Mouse (Mus musculus) heart, postnatal 14 days (tissue): ENCODE results near the gene Ifna5. TPM values are rescaled to one million over a fixed set of nuclear protein-coding genes. Genes with fewer than 3 reads are reported as not detected.

ENCODE experiments used
- DNase-seq, 2 experiments: peaks; one replicate each; pipeline ENCODE4 v3.0.0; 2021 to 2022
- intact Hi-C: fragments of 180-260 bp; cut with DNase I; formaldehyde crosslinking; loops from one replicate; pipeline ENCODE4 v1.15.1; 2025
- total RNA-seq, 2 experiments: library from RNA; stranded (reverse); gene quantifications; 2 replicates each; pipeline ENCODE4 v1.2.3; 2021

Gene Ifna5
- total RNA-seq, 2 experiments from 2014 or later = not detected

DNA sequence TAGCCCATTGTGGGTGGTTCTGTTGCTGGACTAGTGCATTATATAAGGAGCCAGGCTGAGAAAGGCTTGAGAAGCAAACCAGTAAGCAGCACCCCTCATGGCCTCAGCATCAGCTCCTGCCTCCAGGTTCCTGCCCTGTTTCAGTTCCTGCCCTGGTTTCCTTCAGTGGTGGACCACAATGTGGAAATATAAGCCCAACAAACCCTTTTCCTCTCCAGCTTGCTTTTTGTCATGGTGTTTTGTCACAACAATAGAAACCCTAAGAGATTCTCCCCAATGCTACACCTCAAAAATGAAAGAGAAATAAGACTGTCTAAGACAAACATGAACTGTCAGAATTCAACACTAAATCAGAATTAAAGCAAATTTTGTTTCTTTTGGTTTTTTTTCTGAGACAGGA is 23.9 kb downstream of the Ifna5 start:
- DNase-seq = no peak
- intact Hi-C loops = no loop called here

DNA sequence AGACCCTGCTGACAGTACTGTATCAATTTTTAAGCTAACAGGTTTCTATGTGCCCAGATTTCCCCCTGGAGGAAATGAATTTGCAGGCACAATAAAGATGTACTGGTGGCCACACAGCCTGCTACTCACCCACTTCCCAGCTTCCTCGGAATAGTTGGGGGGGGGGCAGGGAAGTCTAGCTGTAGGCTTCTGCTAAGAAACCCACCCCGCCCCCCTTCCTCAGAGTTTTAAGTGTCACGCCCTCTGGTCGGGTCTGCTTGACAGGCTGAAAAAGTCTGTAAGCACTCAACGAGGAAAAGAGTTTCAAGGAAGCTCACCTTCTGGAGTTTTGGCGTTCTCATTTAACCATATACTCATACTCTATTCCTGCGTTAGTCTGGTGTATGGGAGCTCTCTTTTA is 28.0 kb downstream of the Ifna5 start:
- intact Hi-C loops = no loop called here

DNA sequence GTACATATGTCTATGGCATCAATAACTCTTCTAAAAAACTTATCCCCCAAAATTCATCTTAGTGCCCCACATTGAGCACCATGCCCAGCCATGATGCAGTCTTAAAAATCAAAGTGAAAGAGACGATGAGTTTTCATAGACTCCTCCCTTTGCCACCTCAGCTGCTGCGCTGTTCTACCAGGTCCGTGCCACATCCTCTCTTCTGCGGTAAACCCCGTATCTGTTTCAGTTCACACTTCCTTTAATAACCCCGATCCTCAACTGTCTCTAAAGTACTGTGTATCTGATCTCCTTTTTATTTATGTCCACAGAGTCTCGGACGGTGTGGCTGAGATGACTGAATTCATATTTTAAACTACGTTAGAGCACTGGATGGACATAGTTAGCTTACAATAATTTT is 29.3 kb downstream of the Ifna5 start:
- DNase-seq = no peak
- intact Hi-C loops = no loop called here

More for the DNA sequence above, 28.0 kb downstream of the Ifna5 start:
- no peak for DNase-seq

GRCm38 (mm10) chr4:88865011-88865569 is 29.8 kb downstream of the Ifna5 start:
- intact Hi-C loops = no loop called here
- no peak for DNase-seq

DNA sequence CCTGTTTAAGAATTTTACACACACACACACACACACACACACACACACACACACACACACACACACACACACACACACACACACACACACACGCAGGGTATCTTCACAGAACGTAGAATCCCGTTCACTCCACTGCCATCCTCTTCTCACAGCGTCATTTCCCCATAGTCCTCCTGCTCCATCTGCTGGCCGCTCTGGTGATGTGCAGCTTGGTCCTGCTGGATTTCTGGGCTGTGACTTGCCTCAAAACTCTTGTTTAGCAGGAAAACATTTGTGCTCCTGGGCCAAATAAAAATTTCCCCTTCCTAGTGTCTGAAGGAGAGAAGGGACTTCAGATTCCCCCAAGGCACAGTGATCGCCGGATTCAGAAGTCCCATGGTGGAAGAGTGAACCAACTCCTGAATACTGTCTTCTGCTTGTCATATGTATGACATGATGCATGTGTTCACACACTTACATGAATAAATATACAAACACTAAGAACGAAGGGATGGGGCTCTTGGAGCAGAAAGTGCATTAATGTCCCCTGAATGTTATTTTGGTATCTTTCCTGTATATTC is 32.1 kb downstream of the Ifna5 start:
- intact Hi-C loops = no loop called here
- DNase-seq = peak; percentile 73 to 86

DNA sequence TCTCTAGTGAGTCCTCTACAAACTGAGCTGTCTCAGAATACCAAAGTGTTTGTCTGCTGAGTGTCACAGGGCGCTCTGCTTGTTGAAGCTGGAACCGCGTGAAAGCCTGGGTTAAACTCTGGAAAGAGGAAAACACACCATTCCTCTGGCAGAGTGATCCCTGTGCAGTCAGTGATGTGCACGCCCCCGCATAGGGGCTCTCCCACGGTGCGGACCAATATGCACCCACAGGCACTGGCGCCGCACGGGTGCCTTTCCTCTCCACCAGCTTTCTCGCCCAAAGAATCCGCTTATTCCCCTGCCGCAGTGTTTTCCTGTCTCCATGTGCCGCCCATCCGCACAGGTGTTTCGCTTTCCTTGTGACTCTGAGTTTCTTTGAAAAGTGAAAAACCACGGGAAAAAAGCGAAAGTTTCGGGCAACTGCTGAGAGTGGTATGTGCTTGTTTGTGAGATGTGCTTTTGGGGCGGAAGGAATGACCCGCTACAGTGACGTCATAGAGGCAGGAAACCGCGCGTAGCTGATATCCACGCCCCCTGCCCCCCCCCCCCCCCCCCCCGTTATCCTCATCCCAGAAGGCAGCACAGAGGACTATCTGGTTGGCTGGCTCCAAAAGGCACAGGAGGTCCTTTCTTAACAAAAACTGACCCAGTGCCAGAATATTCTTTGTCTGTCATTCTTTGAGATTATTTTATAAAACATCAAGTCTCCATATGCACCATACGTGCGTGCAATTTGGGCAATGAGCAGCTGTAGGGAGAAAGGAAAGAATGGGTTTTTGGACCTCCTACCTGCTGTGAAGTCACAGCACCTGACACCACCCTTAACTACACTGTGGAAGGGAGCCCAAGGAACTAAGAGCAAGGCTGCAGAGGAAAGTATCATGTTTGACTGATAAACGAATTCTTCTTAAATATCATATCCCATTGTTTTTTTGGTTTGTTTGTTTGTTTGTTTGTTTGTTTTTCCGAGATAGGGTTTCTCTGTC is 32.9 kb downstream of the Ifna5 start:
- intact Hi-C loops = no loop called here

GRCm38 (mm10) chr4:88872691-88873090 is 37.4 kb downstream of the Ifna5 start:
- intact Hi-C loops = loop anchor here (1.0 to 10.0 kb wide), 3 partner anchors 65 to 652 kb away; no protein-coding TSS in a partner anchor
- peak in 1 of 2 experiments; percentile 42 for DNase-seq

More for the DNA sequence above, 32.9 kb downstream of the Ifna5 start:
- DNase-seq = peak; percentile 13 to 29

- intact Hi-C loops = loop anchor here (10.0 kb wide), 1 partner anchor 649 kb away; no protein-coding TSS in a partner anchor
- DNase-seq = no peak
Observed at GRCm38 (mm10) chr4:88875435-88876095, 40.2 kb downstream of the Ifna5 start.

- intact Hi-C loops = loop anchor here (10.0 kb wide), 1 partner anchor 648 kb away; no protein-coding TSS in a partner anchor
- no peak for DNase-seq
Observed at GRCm38 (mm10) chr4:88876520-88876919, 41.2 kb downstream of the Ifna5 start.

DNA sequence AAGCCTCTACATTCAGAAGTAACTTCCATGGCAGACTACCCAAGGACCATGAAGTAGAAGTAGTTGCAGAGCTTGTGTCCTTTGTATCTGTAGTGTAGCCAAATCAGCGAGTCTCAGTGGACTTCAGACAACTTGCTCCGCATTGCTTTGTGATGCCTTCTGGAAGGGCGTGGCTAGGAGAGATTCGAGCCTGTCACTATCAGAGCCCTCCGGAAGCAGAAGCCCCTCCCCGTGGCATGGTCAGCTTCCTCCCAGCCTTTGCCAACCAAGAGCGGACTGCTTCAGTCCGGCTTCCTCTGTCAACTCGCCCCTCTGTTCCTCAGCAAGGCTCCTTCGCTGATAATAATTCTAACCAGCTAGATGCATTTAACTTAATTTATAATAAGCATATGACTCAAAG is 42.9 kb downstream of the Ifna5 start:
- intact Hi-C loops = loop anchor here (10.0 kb wide), 1 partner anchor 647 kb away; no protein-coding TSS in a partner anchor
- no peak for DNase-seq

- intact Hi-C loops = loop anchor here (10.0 kb wide), 1 partner anchor 646 kb away; no protein-coding TSS in a partner anchor
- no peak for DNase-seq
Observed at GRCm38 (mm10) chr4:88878772-88879171, 43.4 kb downstream of the Ifna5 start.

DNA sequence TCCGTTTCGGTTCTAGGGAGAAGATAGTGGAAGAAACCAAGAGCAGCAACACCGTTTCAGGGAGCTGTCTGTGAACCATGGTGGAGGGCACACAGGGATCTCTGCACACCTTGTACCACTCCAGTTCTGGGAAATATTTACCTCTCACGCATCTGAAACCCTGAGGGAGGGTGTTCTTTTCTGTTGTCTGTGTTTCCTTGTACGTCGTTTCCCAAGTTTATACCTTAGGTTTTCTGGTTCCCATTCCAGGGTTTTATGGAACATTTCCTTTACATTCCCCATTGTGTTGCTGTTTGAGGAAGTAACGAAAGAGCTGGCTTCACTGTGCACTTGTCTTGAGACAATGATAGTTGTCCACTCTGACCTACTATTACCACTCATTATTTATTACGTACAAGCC is 44.8 kb downstream of the Ifna5 start, which contains the start of gene Ifne:
Gene Ifne, minus strand, starts transcription at position 101 of the 400 bp plus-strand sequence.
- intact Hi-C loops = no loop called here
- no peak for DNase-seq

Other genes with a start within 250 kb of the Ifna5 start
- not detected for gene Ifna9, start 243.1 kb upstream of the Ifna5 start, total RNA-seq
- gene Ifna12, start 232.1 kb upstream of the Ifna5 start, total RNA-seq = not detected
- not detected for gene C87499, start 201.1 kb upstream of the Ifna5 start, total RNA-seq
- gene Ifna13, start 191.1 kb upstream of the Ifna5 start, total RNA-seq = not detected
- gene Ifna16, start 158.6 kb upstream of the Ifna5 start, total RNA-seq = not detected
- not detected for gene Ifna2, start 151.6 kb upstream of the Ifna5 start, total RNA-seq
- gene Ifnab, start 144.2 kb upstream of the Ifna5 start, total RNA-seq = not detected
- gene Gm26566, start 113.7 kb upstream of the Ifna5 start, total RNA-seq = 1 to 10 TPM in 1 of 2 experiments, under 1 TPM in 1; 0.22 to 1.0 TPM
- 10 to 100 TPM; 73.9 to 75.5 TPM for gene Klhl9, start 113.1 kb upstream of the Ifna5 start, total RNA-seq
- not detected for gene Gm13271, start 80.7 kb upstream of the Ifna5 start, total RNA-seq
- gene Gm13283, start 75.4 kb upstream of the Ifna5 start, total RNA-seq = not detected
- gene Gm13290, start 61.7 kb upstream of the Ifna5 start, total RNA-seq = not detected
- not detected for gene Gm13289, start 58.6 kb upstream of the Ifna5 start, total RNA-seq
- gene Gm13272, start 55.7 kb upstream of the Ifna5 start, total RNA-seq = not detected
- gene Ifnz, start 53.4 kb upstream of the Ifna5 start, total RNA-seq = not detected
- gene Gm13276, start 49.8 kb upstream of the Ifna5 start, total RNA-seq = not detected
- not detected for gene Gm13277, start 46.9 kb upstream of the Ifna5 start, total RNA-seq
- gene Gm13278, start 44.0 kb upstream of the Ifna5 start, total RNA-seq = not detected
- not detected for gene Gm13275, start 41.0 kb upstream of the Ifna5 start, total RNA-seq
- not detected for gene Gm13279, start 38.1 kb upstream of the Ifna5 start, total RNA-seq
- gene Gm13285, start 35.9 kb upstream of the Ifna5 start, total RNA-seq = under 1 TPM; 0.19 to 0.22 TPM
- not detected for gene Gm13287, start 32.3 kb upstream of the Ifna5 start, total RNA-seq
- gene Gm13288, start 30.0 kb upstream of the Ifna5 start, total RNA-seq = not detected
- not detected for gene Ifna7, start 19.3 kb upstream of the Ifna5 start, total RNA-seq
- not detected for gene Ifna11, start 15.6 kb upstream of the Ifna5 start, total RNA-seq
- gene Ifna6, start 8.1 kb upstream of the Ifna5 start, total RNA-seq = not detected
- not detected for gene Ifna4, start 6.3 kb downstream of the Ifna5 start, total RNA-seq
- not detected for gene Ifna1, start 14.6 kb downstream of the Ifna5 start, total RNA-seq
- gene Ifne, start 44.7 kb downstream of the Ifna5 start, total RNA-seq = not detected